Mouse (Mus musculus) ovary, adult 2 months (tissue): ENCODE measurements around the gene Wsb2. TPM values are rescaled to one million over a fixed set of nuclear protein-coding genes. Genes with fewer than 3 reads are reported as not detected.

Experiments used
- polyA plus RNA-seq: library from polyadenylated mRNA; depleted of rRNA; stranded (reverse); fragments of >200 nt; gene quantifications from 2 replicates; pipeline ENCODE4 v1.2.3, GENCODE M21; 2012; rRNA removed

The Wsb2 gene
- 140 and 156 TPM in 2 replicates for polyA plus RNA-seq

GRCm38 (mm10) chr5:117357129-117357477 is at the start of gene Wsb2:
Gene Wsb2, plus strand, starts transcription at chr5:117357304.

GRCm38 (mm10) chr5:117318741-117319629 is 38.1 kb upstream of the Wsb2 start, which contains the start of gene Vsig10:
Gene Vsig10, plus strand, starts transcription at chr5:117319083.

GRCm38 (mm10) chr5:117388877-117389276 is 31.8 kb downstream of the Wsb2 start, which contains the start of gene Rfc5:
Gene Rfc5, minus strand, starts transcription at chr5:117389047.

GRCm38 (mm10) chr5:117413507-117414501 is 56.7 kb downstream of the Wsb2 start, which contains the start of gene Ksr2:
Gene Ksr2, plus strand, starts transcription at chr5:117414000.

Other genes starting within 250 kb of the Wsb2 start
- 135 and 152 TPM in 2 replicates for gene Suds3, start 241.2 kb upstream of the Wsb2 start, polyA plus RNA-seq
- 13.3 and 15.8 TPM in 2 replicates for gene Taok3, start 237.2 kb upstream of the Wsb2 start, polyA plus RNA-seq
- 1,465 and 1,589 TPM in 2 replicates for gene Pebp1, start 69.7 kb upstream of the Wsb2 start, polyA plus RNA-seq
- gene Vsig10, start 38.2 kb upstream of the Wsb2 start, polyA plus RNA-seq, result 55.1 and 67.6 TPM in 2 replicates
- 24.5 and 37.5 TPM in 2 replicates for gene Rfc5, start 31.7 kb downstream of the Wsb2 start, polyA plus RNA-seq
- 0.16 and 0.35 TPM in 2 replicates for gene Ksr2, start 56.7 kb downstream of the Wsb2 start, polyA plus RNA-seq